Mouse (Mus musculus): ENCODE data around the gene Gm48551. TPM values are rescaled to one million over a fixed set of nuclear protein-coding genes. Genes with fewer than 3 reads are reported as not detected.

The Gm48551 gene
- polyA plus RNA-seq, 1 experiment from 2014 or later: 8.8 TPM

DNA sequence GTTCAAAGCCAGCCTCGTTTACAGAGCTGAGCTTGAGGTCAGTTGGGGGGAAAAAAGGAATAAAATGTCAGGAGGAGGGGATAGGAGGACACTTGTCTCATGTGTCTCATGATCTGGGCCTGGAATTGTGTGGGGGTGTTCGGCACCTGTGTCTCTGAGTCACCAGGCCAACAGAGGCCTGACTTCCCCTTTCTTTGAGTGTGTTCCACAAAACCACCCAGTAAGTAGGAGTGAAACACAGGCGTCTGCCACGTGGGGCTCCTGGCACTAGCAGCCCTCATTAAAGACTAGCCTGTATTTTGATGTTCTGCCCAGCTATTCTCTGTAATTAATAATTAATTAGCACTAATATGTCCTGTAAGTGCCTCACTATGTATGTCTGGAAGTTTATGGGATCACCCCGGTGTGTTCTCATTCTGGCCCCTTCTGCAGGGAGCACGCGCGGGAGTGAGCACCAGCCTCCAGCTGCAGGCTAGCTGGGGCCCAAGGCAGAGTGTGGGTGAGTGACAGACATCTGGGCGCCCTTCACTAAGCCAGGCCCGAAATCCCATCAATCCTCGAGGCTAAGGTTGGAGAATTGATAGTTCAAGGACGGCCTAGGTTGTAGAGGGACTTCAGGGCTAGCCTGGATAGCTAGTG is 27.8 kb upstream of the Gm48551 start:
- Histone ChIP-seq H3K4me3 (replicated peaks; ENCODE audit: low read length) (no peak overlapping the region), H3K4me1 (replicated peaks; ENCODE audit: control insufficient read depth, insufficient read depth, low read length) (peaks cover 17% of the 10 kb centered on the region), H3K27me3 (replicated peaks; ENCODE audit: control insufficient read depth, insufficient read depth, low read length) (0 out of 2 replicates have a peak, but pooled peaks cover 2% of the 10 kb centered on the region), H3K27ac (ENCODE audit: low read length) (no peak overlapping the region), H3K9me3 (ENCODE audit: control insufficient read depth, low read length) (no peaks in the 10 kb centered on the region), H3K4me2 (ENCODE audit: low read length) (no peak overlapping the region), H3K36me3 (ENCODE audit: control insufficient read depth, insufficient read depth) (no peaks in the 10 kb centered on the region), H3K9ac (replicated peaks; ENCODE audit: low read depth, low read length) (no peak overlapping the region)
- no peak for ATAC-seq
- 51% methylated on average over 12 of the region's 12 CpGs for WGBS

DNA sequence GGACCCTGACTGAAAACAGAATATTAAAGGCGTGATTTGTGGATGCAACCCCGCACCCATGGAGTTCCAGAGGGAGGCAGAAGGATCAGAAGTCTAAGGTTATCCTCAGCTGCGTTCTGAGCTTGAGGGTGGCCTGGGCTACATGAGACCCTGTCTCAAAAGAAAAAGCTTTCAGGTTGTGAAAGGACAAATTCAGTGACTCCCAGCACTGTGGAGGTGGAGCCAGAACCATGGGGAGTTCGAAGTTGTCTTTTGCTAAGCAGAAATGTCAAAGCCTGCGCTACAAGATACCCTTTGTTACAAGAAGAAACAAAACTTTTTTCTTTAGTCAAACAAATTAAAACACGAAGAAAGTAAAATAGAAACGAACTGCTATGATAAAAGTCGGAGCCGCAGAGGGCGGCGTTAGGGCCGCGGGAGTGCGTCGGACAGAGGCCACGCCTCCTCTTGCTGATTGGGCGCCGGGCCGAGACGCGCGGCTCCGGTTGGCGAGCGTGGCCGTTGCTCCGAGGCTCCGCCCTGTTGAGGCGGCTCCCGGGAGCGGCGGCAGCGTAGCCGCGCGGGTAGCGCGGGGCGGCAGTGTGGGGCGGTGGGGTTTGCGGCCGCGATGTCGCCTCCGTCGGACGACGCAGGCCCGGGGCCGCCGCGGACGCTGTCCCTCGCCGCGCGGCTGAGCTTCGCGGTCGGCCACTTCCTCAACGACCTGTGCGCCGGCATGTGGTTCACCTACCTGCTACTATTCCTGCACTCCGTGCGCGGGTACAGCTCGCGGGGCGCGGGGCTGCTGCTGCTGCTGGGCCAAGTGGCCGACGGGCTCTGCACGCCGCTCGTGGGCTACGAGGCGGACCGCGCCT is 27.0 kb upstream of the Gm48551 start, which contains the start of gene Mfsd12:
Gene Mfsd12, plus strand, starts transcription at position 501 of the 854 bp plus-strand sequence.
- H3K4me3 ChIP-seq (replicated peaks; ENCODE audit: low read length): peak within 1 kb of the TSS; percentile 78
- peaks cover 17% of the 10 kb centered on the region for H3K4me1 ChIP-seq (replicated peaks; ENCODE audit: control insufficient read depth, insufficient read depth, low read length)
- ATAC-seq: peak; percentile 95
- no peak within 1 kb of the TSS for H3K27ac ChIP-seq (ENCODE audit: low read length)
- peak within 1 kb of the TSS; percentile 79 for H3K9ac ChIP-seq (replicated peaks; ENCODE audit: low read depth, low read length)
- no peaks in the 10 kb centered on the region for H3K36me3 ChIP-seq (ENCODE audit: control insufficient read depth, insufficient read depth)
- 2% methylated on average over 74 of the region's 79 CpGs for WGBS
- 0 out of 2 replicates have a peak, but pooled peaks cover 2% of the 10 kb centered on the region for H3K27me3 ChIP-seq (replicated peaks; ENCODE audit: control insufficient read depth, insufficient read depth, low read length)
- H3K4me2 ChIP-seq (ENCODE audit: low read length): peak within 1 kb of the TSS; percentile 94
- no peaks in the 10 kb centered on the region for H3K9me3 ChIP-seq (ENCODE audit: control insufficient read depth, low read length)

DNA sequence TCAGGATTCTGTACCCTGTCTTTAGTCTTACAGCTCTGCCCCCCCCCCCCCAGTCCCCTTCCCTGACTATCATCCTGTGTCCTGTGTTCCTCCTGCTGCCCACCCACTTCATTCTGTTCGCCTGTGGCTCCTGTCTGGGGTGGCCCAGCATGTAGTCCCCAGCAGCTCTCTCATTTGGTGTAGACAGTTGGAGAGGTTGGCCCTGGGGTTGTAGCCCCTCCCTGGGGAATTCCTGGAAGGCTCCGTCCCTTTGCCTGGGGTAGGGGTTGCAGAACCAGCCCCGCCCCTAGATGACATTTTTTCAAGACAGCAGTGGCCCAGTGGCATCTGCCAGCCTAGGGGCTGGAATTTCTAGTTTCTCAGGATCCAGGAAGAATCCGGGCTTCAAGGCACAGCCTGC is 26.1 kb upstream of the Gm48551 start:
- WGBS: 43% methylated on average over 4 of the region's 4 CpGs
- H3K4me2 ChIP-seq (ENCODE audit: low read length): peak overlapping the region; percentile 94
- no peak; the same call in 1 of the 2 replicates for ATAC-seq

DNA sequence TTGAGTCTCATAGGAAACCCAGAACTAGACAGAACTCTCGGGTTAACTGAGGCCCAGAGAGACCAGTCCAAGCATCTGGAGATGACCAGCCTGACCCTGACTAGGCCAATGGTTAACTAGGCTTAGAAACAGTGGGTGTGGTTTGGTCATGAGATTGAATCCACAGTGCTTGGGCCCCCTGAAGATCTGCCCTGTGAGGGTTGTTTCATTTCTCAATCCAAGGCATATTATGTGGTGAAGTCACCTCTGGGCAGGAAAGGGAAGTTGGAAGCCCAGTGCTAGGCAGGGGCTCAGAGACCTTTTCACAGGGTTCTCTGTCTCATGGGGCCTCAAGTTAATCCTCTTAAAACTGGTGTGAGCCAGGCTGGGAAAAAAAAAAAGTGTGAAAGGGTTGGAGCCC is 25.4 kb upstream of the Gm48551 start:
- Histone ChIP-seq H3K27me3 (replicated peaks; ENCODE audit: control insufficient read depth, insufficient read depth, low read length) (peaks cover 8% of the 10 kb centered on the region), H3K4me3 (replicated peaks; ENCODE audit: low read length) (no peak overlapping the region), H3K36me3 (ENCODE audit: control insufficient read depth, insufficient read depth) (no peaks in the 10 kb centered on the region), H3K9ac (replicated peaks; ENCODE audit: low read depth, low read length) (no peak overlapping the region), H3K4me1 (replicated peaks; ENCODE audit: control insufficient read depth, insufficient read depth, low read length) (peaks cover 22% of the 10 kb centered on the region), H3K4me2 (ENCODE audit: low read length) (no peak overlapping the region; the same call in 1 of the 2 replicates), H3K9me3 (ENCODE audit: control insufficient read depth, low read length) (no peaks in the 10 kb centered on the region), H3K27ac (ENCODE audit: low read length) (no peak overlapping the region)
- no peak for ATAC-seq
- WGBS: 70% methylated on average over 1 of the region's 1 CpGs

More for the DNA sequence above, 26.1 kb upstream of the Gm48551 start:
- H3K36me3 ChIP-seq (ENCODE audit: control insufficient read depth, insufficient read depth): no peaks in the 10 kb centered on the region
- H3K9ac ChIP-seq (replicated peaks; ENCODE audit: low read depth, low read length): peak overlapping the region; percentile 79
- peaks cover 17% of the 10 kb centered on the region for H3K4me1 ChIP-seq (replicated peaks; ENCODE audit: control insufficient read depth, insufficient read depth, low read length)
- H3K4me3 ChIP-seq (replicated peaks; ENCODE audit: low read length): peak overlapping the region; percentile 78
- no peak overlapping the region for H3K27ac ChIP-seq (ENCODE audit: low read length)
- H3K9me3 ChIP-seq (ENCODE audit: control insufficient read depth, low read length): no peaks in the 10 kb centered on the region
- H3K27me3 ChIP-seq (replicated peaks; ENCODE audit: control insufficient read depth, insufficient read depth, low read length): peaks cover 3% of the 10 kb centered on the region; the same call in 1 of the 2 replicates

DNA sequence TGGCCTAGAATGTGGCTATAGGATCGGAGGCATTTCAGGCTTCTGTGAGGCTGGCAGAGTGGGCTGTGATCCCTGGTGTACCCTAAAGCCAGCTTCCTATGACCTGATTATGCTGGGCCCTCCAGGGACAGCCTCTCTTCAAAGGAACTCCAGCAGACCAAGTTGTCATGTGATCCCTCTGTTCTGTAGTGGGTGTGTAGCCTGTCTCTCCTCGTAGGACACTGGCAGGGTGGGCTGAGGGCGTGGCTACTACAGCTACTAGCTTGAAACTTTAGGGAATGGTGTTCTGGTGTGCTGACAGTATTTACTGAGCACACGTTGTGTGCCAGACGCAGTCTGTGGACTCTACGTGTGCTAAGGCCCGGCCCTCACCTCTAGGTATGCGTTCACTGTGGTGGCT is 23.5 kb upstream of the Gm48551 start:
- Histone ChIP-seq H3K36me3 (ENCODE audit: control insufficient read depth, insufficient read depth) (no peaks in the 10 kb centered on the region), H3K27me3 (replicated peaks; ENCODE audit: control insufficient read depth, insufficient read depth, low read length) (peaks cover 15% of the 10 kb centered on the region), H3K9me3 (ENCODE audit: control insufficient read depth, low read length) (no peaks in the 10 kb centered on the region), H3K27ac (ENCODE audit: low read length) (no peak overlapping the region), H3K4me1 (replicated peaks; ENCODE audit: control insufficient read depth, insufficient read depth, low read length) (peaks cover 32% of the 10 kb centered on the region), H3K4me3 (replicated peaks; ENCODE audit: low read length) (no peak overlapping the region), H3K4me2 (ENCODE audit: low read length) (no peak overlapping the region), H3K9ac (replicated peaks; ENCODE audit: low read depth, low read length) (no peak overlapping the region)
- no peak for ATAC-seq
- 74% methylated on average over 8 of the region's 8 CpGs for WGBS

DNA sequence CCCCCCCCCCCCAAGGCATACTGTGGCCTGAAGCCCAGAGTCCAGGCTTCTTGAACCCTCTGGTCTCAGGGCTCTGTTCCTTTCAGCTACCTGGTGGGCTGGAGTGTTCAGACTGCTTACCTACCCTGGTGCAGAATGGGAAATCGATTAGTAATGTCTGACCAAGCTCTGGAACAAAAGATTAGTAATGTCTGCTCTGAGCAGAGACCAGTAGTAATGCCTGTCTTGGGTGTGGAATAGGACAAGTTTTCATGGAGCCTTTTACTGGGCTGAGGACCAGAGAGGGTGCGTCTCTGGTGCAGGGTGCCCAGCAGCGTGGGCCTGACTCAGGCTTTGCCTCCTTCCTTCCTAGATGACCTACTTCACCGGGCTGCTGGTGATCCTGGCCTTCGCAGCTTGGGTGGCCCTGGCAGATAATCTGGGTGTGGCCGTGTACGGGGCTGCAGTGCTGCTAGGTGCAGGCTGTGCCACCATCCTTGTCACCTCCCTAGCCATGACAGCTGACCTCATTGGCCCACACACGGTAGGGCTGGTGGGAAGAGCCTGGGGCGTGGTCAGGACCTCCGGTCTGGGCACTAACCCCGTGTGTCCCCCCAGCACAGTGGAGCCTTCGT is 21.8 kb upstream of the Gm48551 start:
- Histone ChIP-seq H3K27me3 (replicated peaks; ENCODE audit: control insufficient read depth, insufficient read depth, low read length) (peaks cover 12% of the 10 kb centered on the region), H3K27ac (ENCODE audit: low read length) (no peak overlapping the region), H3K9me3 (ENCODE audit: control insufficient read depth, low read length) (no peaks in the 10 kb centered on the region), H3K36me3 (ENCODE audit: control insufficient read depth, insufficient read depth) (peaks cover 7% of the 10 kb centered on the region), H3K4me3 (replicated peaks; ENCODE audit: low read length) (no peak overlapping the region), H3K4me1 (replicated peaks; ENCODE audit: control insufficient read depth, insufficient read depth, low read length) (peaks cover 28% of the 10 kb centered on the region), H3K4me2 (ENCODE audit: low read length) (no peak overlapping the region), H3K9ac (replicated peaks; ENCODE audit: low read depth, low read length) (no peak overlapping the region)
- WGBS: 78% methylated on average over 12 of the region's 12 CpGs
- ATAC-seq: no peak

DNA sequence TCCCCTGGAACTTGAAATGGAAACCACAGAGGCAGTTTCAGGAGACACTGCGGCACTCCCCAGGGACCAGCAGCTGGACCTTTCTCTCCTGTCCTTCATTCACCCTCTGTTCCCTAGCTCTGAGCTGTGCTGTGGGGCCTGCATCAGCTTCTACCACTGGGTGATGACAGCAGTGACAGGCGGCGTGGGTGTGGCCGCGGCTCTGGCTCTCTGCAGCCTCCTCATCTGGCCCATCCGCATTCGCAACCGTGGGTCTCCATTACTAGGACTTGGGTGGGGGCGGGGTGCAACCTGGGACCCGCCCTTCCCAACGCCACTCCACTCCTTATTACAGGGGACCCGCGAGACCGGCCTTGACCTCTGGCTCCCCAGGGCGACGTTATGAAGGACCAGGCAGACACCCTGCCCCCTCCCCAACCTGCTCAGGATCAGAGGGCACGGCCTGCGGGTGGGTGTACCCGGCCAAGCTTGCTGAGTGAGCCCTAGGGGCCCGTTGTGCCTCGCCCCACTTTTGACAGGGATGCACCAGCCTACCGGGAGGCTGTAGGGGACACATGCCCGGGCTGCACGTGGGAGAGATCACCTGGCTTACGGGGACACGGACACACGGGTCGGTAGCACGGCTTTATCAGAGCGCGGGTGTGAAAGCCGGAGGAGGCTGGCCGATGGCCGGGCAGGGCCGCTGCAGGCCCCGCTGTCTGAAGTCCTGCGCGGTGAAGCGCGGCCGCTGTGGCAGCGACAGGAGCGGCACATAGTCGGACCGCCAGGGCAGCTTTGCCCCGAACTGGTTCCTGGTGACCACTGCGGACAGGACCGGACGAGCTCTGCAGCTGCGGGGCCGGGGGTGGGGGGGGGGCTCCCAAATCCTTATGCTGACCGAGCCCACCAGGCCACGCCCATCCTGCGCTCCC is 20.6 kb upstream of the Gm48551 start:
- 13% methylated on average over 53 of the region's 54 CpGs for WGBS
- Histone ChIP-seq H3K4me3 (replicated peaks; ENCODE audit: low read length) (peak overlapping the region; percentile 24), H3K9ac (replicated peaks; ENCODE audit: low read depth, low read length) (peak overlapping the region; percentile 24; the same call in 1 of the 2 replicates), H3K4me1 (replicated peaks; ENCODE audit: control insufficient read depth, insufficient read depth, low read length) (peaks cover 18% of the 10 kb centered on the region), H3K9me3 (ENCODE audit: control insufficient read depth, low read length) (no peaks in the 10 kb centered on the region), H3K27ac (ENCODE audit: low read length) (no peak overlapping the region), H3K4me2 (ENCODE audit: low read length) (peak overlapping the region; percentile 49), H3K27me3 (replicated peaks; ENCODE audit: control insufficient read depth, insufficient read depth, low read length) (peaks cover 12% of the 10 kb centered on the region), H3K36me3 (ENCODE audit: control insufficient read depth, insufficient read depth) (peaks cover 15% of the 10 kb centered on the region)
- no peak for ATAC-seq

DNA sequence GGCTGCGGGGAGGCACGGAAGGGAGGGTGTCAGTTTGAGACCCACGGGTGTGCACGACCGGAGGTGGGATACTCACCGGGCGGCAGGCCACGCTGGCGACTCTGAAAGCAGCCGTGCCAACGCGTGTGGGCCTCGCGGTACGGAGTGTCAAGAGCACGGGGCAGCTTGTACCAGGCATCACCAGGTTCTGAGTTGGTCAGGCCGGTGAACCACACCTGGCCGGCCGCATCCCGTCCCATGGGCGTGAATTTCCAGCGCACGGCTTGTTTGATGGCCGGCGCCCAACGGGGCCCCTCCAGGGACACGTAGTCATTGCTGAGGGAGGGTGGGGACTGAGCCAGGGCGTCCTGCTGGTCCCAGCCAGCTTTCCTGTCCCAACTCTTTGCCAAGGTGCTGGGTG is 19.6 kb upstream of the Gm48551 start:
- Histone ChIP-seq H3K9me3 (ENCODE audit: control insufficient read depth, low read length) (no peaks in the 10 kb centered on the region), H3K36me3 (ENCODE audit: control insufficient read depth, insufficient read depth) (peaks cover 25% of the 10 kb centered on the region), H3K9ac (replicated peaks; ENCODE audit: low read depth, low read length) (peak overlapping the region; percentile 24), H3K4me1 (replicated peaks; ENCODE audit: control insufficient read depth, insufficient read depth, low read length) (peaks cover 16% of the 10 kb centered on the region), H3K27ac (ENCODE audit: low read length) (no peak overlapping the region), H3K4me2 (ENCODE audit: low read length) (peak overlapping the region; percentile 49), H3K4me3 (replicated peaks; ENCODE audit: low read length) (peak overlapping the region; percentile 24), H3K27me3 (replicated peaks; ENCODE audit: control insufficient read depth, insufficient read depth, low read length) (peaks cover 12% of the 10 kb centered on the region)
- WGBS: 7% methylated on average over 28 of the region's 28 CpGs
- ATAC-seq: peak; percentile 11; the same call in 1 of the 2 replicates

Measured in forebrain, embryonic 16.5 days (tissue).